24 mouse cellular contexts compared by ENCODE assay signal in genomic region chr1:193682917-193683316, GRCm38 (mm10).
DNase-seq lines count a peak whose midpoint lies in the region; ATAC-seq and TF ChIP-seq lines count a peak whose summit lies in the region.
"Had no signal": no experiment of that assay in that cellular context is flagged by ENCODE, and none has a peak within 500 bp of the region (broad histone marks: within the 10 kb centered on the region; RNA-seq: fewer than 3 reads in every experiment).

No protein-coding gene starts in this region.

- no peak overlapping the region for H3K4me2 ChIP-seq in hindbrain, postnatal 0 days (ENCODE audit: low read depth, low read length)
- no peak overlapping the region for H3K4me2 ChIP-seq in hindbrain, embryonic 16.5 days (ENCODE audit: low read length)
- H3K4me2 ChIP-seq: embryonic facial prominence, embryonic 12.5 days; embryonic facial prominence, embryonic 15.5 days; forebrain, embryonic 15.5 days; heart, embryonic 13.5 days; hindbrain, embryonic 14.5 days; intestine, embryonic 15.5 days had no signal

- TF ChIP-seq POLR2A in brain, embryonic 14.5 days (IDR thresholded peaks at IDR 0.05; ENCODE audit: borderline replicate concordance, extremely low read depth, insufficient read depth, insufficient read length, poor library complexity, severe bottlenecking): no peak

- intact Hi-C loops in left cerebral cortex, postnatal 4 days (cut with DNase I): no loop called here

- H3K27ac ChIP-seq in hindbrain, postnatal 0 days: no peak overlapping the region
- H3K27ac ChIP-seq in hindbrain, embryonic 16.5 days (ENCODE audit: low read depth, low read length): no peak overlapping the region
- H3K27ac ChIP-seq: embryonic facial prominence, embryonic 12.5 days; embryonic facial prominence, embryonic 15.5 days; forebrain, embryonic 15.5 days; heart, adult 2 months; heart, embryonic 10.5 days; heart, embryonic 13.5 days; hindbrain, embryonic 14.5 days; intestine, embryonic 15.5 days had no signal

- H3K9me3 ChIP-seq in hindbrain, postnatal 0 days (ENCODE audit: low read length): no peaks in the 10 kb centered on the region
- no peaks in the 10 kb centered on the region for H3K9me3 ChIP-seq in hindbrain, embryonic 16.5 days (ENCODE audit: control insufficient read depth, low read length)
- H3K9me3 ChIP-seq: embryonic facial prominence, embryonic 12.5 days; embryonic facial prominence, embryonic 15.5 days; forebrain, embryonic 15.5 days; G1E; heart, embryonic 10.5 days; heart, embryonic 13.5 days; intestine, embryonic 15.5 days had no signal

- WGBS in hindbrain, postnatal 0 days: 46% methylated on average over 2 of the region's 2 CpGs
- WGBS in hindbrain, embryonic 16.5 days: 53% methylated on average over 2 of the region's 2 CpGs

- no peak for ATAC-seq in hindbrain, postnatal 0 days
- no peak for ATAC-seq in hindbrain, embryonic 16.5 days
- ATAC-seq: forebrain, embryonic 15.5 days; intestine, embryonic 15.5 days had no signal

- H3K27me3 ChIP-seq in hindbrain, postnatal 0 days (ENCODE audit: insufficient read depth, low read length): no peaks in the 10 kb centered on the region
- no peaks in the 10 kb centered on the region for H3K27me3 ChIP-seq in hindbrain, embryonic 16.5 days (replicated peaks; ENCODE audit: control insufficient read depth, insufficient read depth, low read length)
- H3K27me3 ChIP-seq: embryonic facial prominence, embryonic 12.5 days; embryonic facial prominence, embryonic 15.5 days; forebrain, embryonic 15.5 days; intestine, embryonic 15.5 days had no signal

- no peak overlapping the region for H3K9ac ChIP-seq in hindbrain, postnatal 0 days (replicated peaks; ENCODE audit: low read length)
- H3K9ac ChIP-seq in hindbrain, embryonic 16.5 days (ENCODE audit: low read depth, low read length): no peak overlapping the region
- H3K9ac ChIP-seq: embryonic facial prominence, embryonic 12.5 days; embryonic facial prominence, embryonic 15.5 days; forebrain, embryonic 15.5 days; heart, embryonic 13.5 days; hindbrain, embryonic 14.5 days; intestine, embryonic 15.5 days had no signal

- H3K4me1 ChIP-seq in hindbrain, postnatal 0 days (ENCODE audit: insufficient read depth, low read length): no peaks in the 10 kb centered on the region
- no peaks in the 10 kb centered on the region for H3K4me1 ChIP-seq in hindbrain, embryonic 16.5 days (ENCODE audit: control insufficient read depth, insufficient read depth, low read depth, low read length)
- H3K4me1 ChIP-seq: embryonic facial prominence, embryonic 12.5 days; embryonic facial prominence, embryonic 15.5 days; heart, embryonic 10.5 days; heart, embryonic 13.5 days; intestine, embryonic 15.5 days had no signal

- H3K36me3 ChIP-seq in hindbrain, postnatal 0 days (ENCODE audit: insufficient read depth, low read length): no peaks in the 10 kb centered on the region
- H3K36me3 ChIP-seq in hindbrain, embryonic 16.5 days (ENCODE audit: control insufficient read depth, insufficient read depth, low read length): no peaks in the 10 kb centered on the region
- H3K36me3 ChIP-seq: embryonic facial prominence, embryonic 12.5 days; embryonic facial prominence, embryonic 15.5 days; forebrain, embryonic 15.5 days; G1E; heart, embryonic 10.5 days; heart, embryonic 13.5 days; intestine, embryonic 15.5 days had no signal

- peak; percentile 59 for DNase-seq in hindbrain, postnatal 0 days (ENCODE audit: low spot score)
- DNase-seq in left cerebral cortex, postnatal 4 days: peak; percentile 64
- no peak for DNase-seq in left cerebral cortex, adult 8-10 months (ENCODE audit: low spot score in 2 of 2)
- DNase-seq in brain, embryonic 14.5 days (ENCODE audit: low read depth): peak; percentile 54
- no peak for DNase-seq in MN1 (ENCODE audit: low spot score)
- DNase-seq: adrenal gland, adult 2 months; adrenal gland, postnatal 14 days; cerebellum, adult 11-12 months; cerebellum, adult 9-10 months; cerebellum, postnatal 25 days; gastrocnemius, postnatal 10 days; gastrocnemius, postnatal 36 days; heart, adult 2 months; heart, postnatal 14 days; heart, postnatal 4 days had no signal

- TF ChIP-seq CTCF in hindbrain, postnatal 0 days (IDR thresholded peaks at IDR 0.05; ENCODE audit: low read depth): no peak
- no peak for TF ChIP-seq CTCF in brain, embryonic 14.5 days (IDR thresholded peaks at IDR 0.05; ENCODE audit: borderline replicate concordance, extremely low read depth, insufficient read depth, insufficient read length)

- H3K4me3 ChIP-seq in hindbrain, postnatal 0 days (ENCODE audit: low read length): no peak overlapping the region
- no peak overlapping the region for H3K4me3 ChIP-seq in hindbrain, embryonic 16.5 days (ENCODE audit: low read length)
- H3K4me3 ChIP-seq: embryonic facial prominence, embryonic 12.5 days; embryonic facial prominence, embryonic 15.5 days; forebrain, embryonic 15.5 days; heart, adult 2 months; heart, embryonic 10.5 days; heart, embryonic 13.5 days; intestine, embryonic 15.5 days had no signal

Comparison
In these comparisons a context has a peak if more than half of its experiments do, and no peak if none do; other contexts are left out.
1. DNase-seq: peak in hindbrain, postnatal 0 days (single experiment), left cerebral cortex, postnatal 4 days (single experiment) and brain, embryonic 14.5 days (single experiment); none in left cerebral cortex, adult 8-10 months (0 of 2) and MN1 (single experiment).